Mouse (Mus musculus): ENCODE results near the gene Hdgfl3. TPM values are rescaled to one million over a fixed set of nuclear protein-coding genes. Genes with fewer than 3 reads are reported as not detected.

The Hdgfl3 gene
- polyA plus RNA-seq, 1 experiment from 2014 or later = 12.4 TPM

- 69% methylated on average over 24 of the region's 24 CpGs for WGBS
- H3K27ac ChIP-seq = 0 out of 2 replicates have a peak overlapping the region, but pooled peaks have one; percentile 21
These were observed 71.4 kb downstream of the Hdgfl3 start for GRCm38 (mm10) chr7:81862587-81863583.

GRCm38 (mm10) chr7:81861921-81862320 is 72.4 kb downstream of the Hdgfl3 start:
- no peak for ATAC-seq (ENCODE audit: insufficient read depth, low FRiP score, low read depth)
- peaks cover 39% of the 10 kb centered on the region for H3K27me3 ChIP-seq (replicated peaks)
- H3K36me3 ChIP-seq = no peaks in the 10 kb centered on the region
- H3K4me1 ChIP-seq = peaks cover 13% of the 10 kb centered on the region; the same call in 1 of the 2 replicates
- 64% methylated on average over 4 of the region's 4 CpGs for WGBS
- no peak overlapping the region; the same call in 1 of the 2 replicates for H3K4me2 ChIP-seq
- H3K9me3 ChIP-seq = no peaks in the 10 kb centered on the region
- no peak overlapping the region for H3K27ac ChIP-seq
- H3K4me3 ChIP-seq (replicated peaks) = no peak overlapping the region
- H3K9ac ChIP-seq = no peak overlapping the region

More at GRCm38 (mm10) chr7:81862587-81863583, 71.4 kb downstream of the Hdgfl3 start:
- Histone ChIP-seq H3K4me3 (replicated peaks) (no peak overlapping the region), H3K9me3 (no peaks in the 10 kb centered on the region), H3K27me3 (replicated peaks) (peaks cover 32% of the 10 kb centered on the region), H3K4me1 (peaks cover 13% of the 10 kb centered on the region; the same call in 1 of the 2 replicates), H3K36me3 (no peaks in the 10 kb centered on the region), H3K9ac (no peak overlapping the region), H3K4me2 (no peak overlapping the region; the same call in 1 of the 2 replicates)
- no peak for ATAC-seq (ENCODE audit: insufficient read depth, low FRiP score, low read depth)

- Histone ChIP-seq H3K36me3 (no peaks in the 10 kb centered on the region), H3K4me3 (replicated peaks) (no peak overlapping the region), H3K27ac (no peak overlapping the region), H3K9ac (no peak overlapping the region), H3K4me1 (peaks cover 13% of the 10 kb centered on the region; the same call in 1 of the 2 replicates), H3K9me3 (no peaks in the 10 kb centered on the region), H3K4me2 (no peak overlapping the region), H3K27me3 (replicated peaks) (peaks cover 44% of the 10 kb centered on the region)
- WGBS = 87% methylated on average over 2 of the region's 2 CpGs
- no peak for ATAC-seq (ENCODE audit: insufficient read depth, low FRiP score, low read depth)
These were observed 72.8 kb downstream of the Hdgfl3 start for GRCm38 (mm10) chr7:81861461-81861860.

DNA sequence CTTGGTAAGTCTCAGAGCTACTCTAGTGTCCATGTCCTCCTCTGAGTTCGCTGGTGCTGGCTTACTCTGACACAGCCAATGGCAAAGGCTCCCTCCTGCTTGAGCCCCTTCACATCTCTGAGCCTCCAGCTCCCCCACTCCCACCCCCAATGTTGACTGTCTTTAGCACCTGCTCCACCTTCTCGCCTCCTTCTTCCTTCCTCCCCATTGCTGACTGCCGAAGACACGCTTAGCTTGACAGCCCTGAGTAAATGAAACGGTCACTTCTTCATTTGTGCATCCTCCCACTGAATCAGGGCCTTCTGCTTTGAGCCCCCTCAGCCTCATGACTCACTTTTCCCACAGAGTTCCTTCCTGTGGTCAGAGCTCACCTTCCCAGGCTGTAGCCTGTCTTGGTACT is 73.3 kb downstream of the Hdgfl3 start:
- Histone ChIP-seq H3K4me1 (peaks cover 13% of the 10 kb centered on the region; the same call in 1 of the 2 replicates), H3K36me3 (no peaks in the 10 kb centered on the region), H3K27ac (no peak overlapping the region), H3K27me3 (replicated peaks) (peaks cover 45% of the 10 kb centered on the region), H3K9me3 (no peaks in the 10 kb centered on the region), H3K4me2 (peak overlapping the region; percentile 96), H3K4me3 (replicated peaks) (no peak overlapping the region), H3K9ac (no peak overlapping the region)
- WGBS = 55% methylated on average over 5 of the region's 5 CpGs
- no peak for ATAC-seq (ENCODE audit: insufficient read depth, low FRiP score, low read depth)

DNA sequence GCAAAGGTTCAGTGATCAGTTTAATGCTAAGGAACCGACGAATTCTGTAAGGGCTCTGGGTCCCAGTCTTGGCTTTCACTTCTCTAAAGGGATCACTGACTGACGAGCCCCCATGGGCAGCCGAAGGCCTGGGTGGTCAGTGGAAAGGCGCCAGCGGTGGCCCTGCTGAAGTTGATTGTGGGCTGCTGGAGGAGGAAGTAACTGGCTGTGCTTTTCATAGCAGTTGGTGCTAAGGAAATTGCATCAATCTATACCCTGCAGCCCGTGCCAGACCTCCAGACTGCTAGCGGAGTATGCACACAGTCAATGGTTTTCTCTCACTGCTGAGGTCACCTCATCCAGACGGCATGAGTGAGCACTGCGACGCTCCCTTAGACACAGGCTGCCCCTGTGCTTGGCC is 74.2 kb downstream of the Hdgfl3 start:
- no peaks in the 10 kb centered on the region for H3K9me3 ChIP-seq
- WGBS = 50% methylated on average over 11 of the region's 11 CpGs
- H3K27ac ChIP-seq = peak overlapping the region; percentile 54; the same call in 1 of the 2 replicates
- H3K4me2 ChIP-seq = peak overlapping the region; percentile 96
- no peak overlapping the region for H3K9ac ChIP-seq
- no peaks in the 10 kb centered on the region for H3K36me3 ChIP-seq
- peak overlapping the region; percentile 57 for H3K4me3 ChIP-seq (replicated peaks)
- peak; percentile 25; the same call in 1 of the 2 replicates for ATAC-seq (ENCODE audit: insufficient read depth, low FRiP score, low read depth)
- H3K4me1 ChIP-seq = peaks cover 13% of the 10 kb centered on the region; the same call in 1 of the 2 replicates
- peaks cover 45% of the 10 kb centered on the region for H3K27me3 ChIP-seq (replicated peaks)

DNA sequence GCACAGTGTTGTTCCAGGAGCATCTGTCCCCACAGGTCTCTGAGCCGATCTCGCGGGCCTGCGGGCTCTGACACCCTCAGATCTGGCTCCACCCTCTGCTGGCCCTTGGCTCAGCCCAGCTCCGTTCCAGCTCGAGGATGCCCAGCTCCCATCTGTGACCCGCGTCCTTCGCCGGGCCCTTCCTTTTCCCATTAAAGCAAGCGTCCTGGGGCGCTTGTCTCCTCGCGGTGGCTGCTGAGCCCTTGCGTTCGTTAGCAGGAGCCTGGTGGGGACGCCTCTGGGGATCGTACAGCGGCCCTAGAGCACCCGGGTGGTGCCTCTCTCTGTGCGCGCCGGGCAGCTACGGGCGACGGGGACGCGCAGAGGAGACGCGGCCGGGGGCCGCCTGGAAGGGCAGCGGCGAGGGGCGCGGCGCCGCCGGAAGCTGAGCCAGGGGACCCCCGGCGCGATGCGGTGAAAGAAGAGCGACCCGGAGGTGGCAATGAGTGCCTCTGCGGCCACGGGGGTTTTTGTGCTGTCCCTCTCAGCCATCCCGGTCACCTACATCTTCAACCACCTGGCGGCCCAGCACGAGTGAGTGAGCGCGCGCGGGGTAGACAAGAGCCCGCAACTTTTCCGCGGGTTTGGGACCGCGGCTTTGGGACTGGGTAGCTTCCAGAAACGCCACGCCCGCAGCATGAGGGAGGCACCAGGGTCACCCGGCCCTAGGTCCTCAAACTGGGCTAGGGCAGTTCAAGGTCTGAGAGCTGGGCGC is 75.1 kb downstream of the Hdgfl3 start, which contains the start of gene Tm6sf1:
Gene Tm6sf1, plus strand, starts transcription at position 34 of the 754 bp plus-strand sequence.
- Histone ChIP-seq H3K9ac (peak within 1 kb of the TSS; percentile 44; the same call in 1 of the 2 replicates), H3K27me3 (replicated peaks) (peaks cover 45% of the 10 kb centered on the region), H3K4me2 (peak within 1 kb of the TSS; percentile 96), H3K4me3 (replicated peaks) (peak within 1 kb of the TSS; percentile 57), H3K9me3 (no peaks in the 10 kb centered on the region), H3K27ac (peak within 1 kb of the TSS; percentile 49; the same call in 1 of the 2 replicates), H3K4me1 (peaks cover 13% of the 10 kb centered on the region; the same call in 1 of the 2 replicates), H3K36me3 (no peaks in the 10 kb centered on the region)
- ATAC-seq (ENCODE audit: insufficient read depth, low FRiP score, low read depth) = peak; percentile 33; the same call in 1 of the 2 replicates
- WGBS = under 1% methylated on average over 64 of the region's 64 CpGs

- H3K4me2 ChIP-seq = peak overlapping the region; percentile 96
- no peaks in the 10 kb centered on the region for H3K9me3 ChIP-seq
- H3K27ac ChIP-seq = no peak overlapping the region
- peaks cover 13% of the 10 kb centered on the region; the same call in 1 of the 2 replicates for H3K4me1 ChIP-seq
- peaks cover 45% of the 10 kb centered on the region for H3K27me3 ChIP-seq (replicated peaks)
- WGBS = 20% methylated on average over 9 of the region's 9 CpGs
- no peak overlapping the region for H3K4me3 ChIP-seq (replicated peaks)
- no peak overlapping the region for H3K9ac ChIP-seq
- no peak for ATAC-seq (ENCODE audit: insufficient read depth, low FRiP score, low read depth)
- no peaks in the 10 kb centered on the region for H3K36me3 ChIP-seq
These were observed 76.0 kb downstream of the Hdgfl3 start for GRCm38 (mm10) chr7:81858236-81858635.

- Histone ChIP-seq H3K27ac (no peak overlapping the region), H3K9me3 (no peaks in the 10 kb centered on the region), H3K4me3 (replicated peaks) (no peak overlapping the region), H3K4me2 (no peak overlapping the region), H3K27me3 (replicated peaks) (peaks cover 42% of the 10 kb centered on the region), H3K36me3 (no peaks in the 10 kb centered on the region), H3K4me1 (peaks cover 13% of the 10 kb centered on the region; the same call in 1 of the 2 replicates), H3K9ac (no peak overlapping the region)
- ATAC-seq (ENCODE audit: insufficient read depth, low FRiP score, low read depth) = no peak
- 68% methylated on average over 4 of the region's 4 CpGs for WGBS
These were observed 78.1 kb downstream of the Hdgfl3 start for GRCm38 (mm10) chr7:81856221-81856620.

- H3K9ac ChIP-seq = no peak within 1 kb of the TSS
- no peaks in the 10 kb centered on the region for H3K9me3 ChIP-seq
- no peak within 1 kb of the TSS for H3K4me3 ChIP-seq (replicated peaks)
- no peak for ATAC-seq (ENCODE audit: insufficient read depth, low FRiP score, low read depth)
- H3K4me2 ChIP-seq = no peak within 1 kb of the TSS
- H3K27me3 ChIP-seq (replicated peaks) = peaks cover 39% of the 10 kb centered on the region
- H3K36me3 ChIP-seq = no peaks in the 10 kb centered on the region
- H3K27ac ChIP-seq = no peak within 1 kb of the TSS
- peaks cover 11% of the 10 kb centered on the region; the same call in 1 of the 2 replicates for H3K4me1 ChIP-seq
- 76% methylated on average over 1 of the region's 1 CpGs for WGBS
These were observed 78.6 kb downstream of the Hdgfl3 start, which contains the start of gene Gm10160 for GRCm38 (mm10) chr7:81855694-81856093. Gm10160 (minus strand) TSS chr7:81855794.

DNA sequence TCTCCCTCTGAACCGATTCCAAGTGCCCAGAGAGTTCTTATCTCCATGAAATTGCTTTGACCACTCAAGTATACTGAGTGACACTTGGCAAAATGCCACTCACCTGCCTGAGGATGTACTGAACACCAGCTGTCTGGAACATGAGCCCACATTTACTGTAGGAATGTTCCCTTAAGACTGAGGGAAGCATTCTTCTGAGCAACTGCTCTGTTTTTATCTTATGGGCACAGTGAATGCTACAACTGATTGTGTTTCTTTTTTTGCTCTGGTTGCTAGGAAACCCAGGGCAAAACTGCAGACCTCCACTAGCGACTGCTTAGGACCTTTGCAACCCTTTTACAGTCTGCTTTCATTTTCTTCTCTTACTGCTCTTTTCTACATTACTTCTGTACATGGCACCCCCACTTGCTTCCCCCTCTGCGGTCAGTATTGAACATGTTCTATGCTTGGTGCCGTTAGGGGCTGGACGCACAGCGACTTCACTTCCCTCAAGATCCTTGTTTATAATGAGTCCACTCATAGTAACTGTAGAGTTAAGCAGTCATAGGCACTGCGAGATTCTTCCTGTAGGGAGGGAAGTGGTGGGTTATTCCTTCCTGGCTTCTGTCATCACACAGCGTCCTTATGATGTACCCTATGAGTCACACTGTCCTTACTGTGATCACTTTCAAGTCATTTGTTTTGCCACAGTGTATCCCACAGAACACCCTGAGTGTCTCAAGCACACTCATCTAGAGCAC is 79.5 kb downstream of the Hdgfl3 start:
- Histone ChIP-seq H3K27me3 (replicated peaks) (peaks cover 31% of the 10 kb centered on the region), H3K9ac (no peak overlapping the region), H3K27ac (no peak overlapping the region), H3K4me2 (no peak overlapping the region), H3K4me1 (0 out of 2 replicates have a peak, but pooled peaks cover 10% of the 10 kb centered on the region), H3K36me3 (no peaks in the 10 kb centered on the region), H3K9me3 (no peaks in the 10 kb centered on the region), H3K4me3 (replicated peaks) (no peak overlapping the region)
- ATAC-seq (ENCODE audit: insufficient read depth, low FRiP score, low read depth) = no peak
- 60% methylated on average over 8 of the region's 8 CpGs for whole genome bisulfite sequencing

- H3K4me2 ChIP-seq = no peak overlapping the region
- no peaks in the 10 kb centered on the region for H3K4me1 ChIP-seq
- no peak overlapping the region for H3K27ac ChIP-seq
- 68% methylated on average over 3 of the region's 3 CpGs for WGBS
- no peak overlapping the region for H3K4me3 ChIP-seq (replicated peaks)
- H3K27me3 ChIP-seq (replicated peaks) = peaks cover 4% of the 10 kb centered on the region; the same call in 1 of the 2 replicates
- no peak overlapping the region for H3K9ac ChIP-seq
- no peaks in the 10 kb centered on the region for H3K9me3 ChIP-seq
- no peak for ATAC-seq (ENCODE audit: insufficient read depth, low FRiP score, low read depth)
- no peaks in the 10 kb centered on the region for H3K36me3 ChIP-seq
These were observed 82.6 kb downstream of the Hdgfl3 start for GRCm38 (mm10) chr7:81851706-81852105.
